Mouse (Mus musculus): ENCODE data around the gene Rnf150. TPM values are rescaled to one million over a fixed set of nuclear protein-coding genes. Genes with fewer than 3 reads are reported as not detected.

The Rnf150 gene
- polyA plus RNA-seq, 1 experiment from 2014 or later = 1.6 TPM

GRCm38 (mm10) chr8:82959980-82960610, 96.9 kb downstream of the Rnf150 start:
- DNase-seq (ENCODE audit: low spot score) = no peak
- ATAC-seq (ENCODE audit: insufficient number of reproducible peaks, low FRiP score, low TSS enrichment, low read depth) = no peak
- Histone ChIP-seq H3K4me1 (ENCODE audit: control insufficient read depth, insufficient read depth, low read length) (no peaks in the 10 kb centered on the region), H3K4me2 (ENCODE audit: low read depth, severe bottlenecking) (no peak overlapping the region), H3K27ac (replicated peaks; ENCODE audit: low read depth, low read length) (no peak overlapping the region), H3K36me3 (ENCODE audit: control insufficient read depth, insufficient read depth, low read length) (no peaks in the 10 kb centered on the region), H3K4me3 (ENCODE audit: low read depth, low read length) (no peak overlapping the region), H3K9ac (ENCODE audit: low read length) (no peak overlapping the region), H3K27me3 (ENCODE audit: control insufficient read depth, insufficient read depth, low read length) (no peaks in the 10 kb centered on the region), H3K9me3 (ENCODE audit: control insufficient read depth, low read length) (no peaks in the 10 kb centered on the region)
- WGBS = 86% methylated on average over 2 of the region's 2 CpGs

GRCm38 (mm10) chr8:82964537-82964936, 101.4 kb downstream of the Rnf150 start:
- no peaks in the 10 kb centered on the region for H3K36me3 ChIP-seq (ENCODE audit: control insufficient read depth, insufficient read depth, low read length)
- no peak overlapping the region for H3K9ac ChIP-seq (ENCODE audit: low read length)
- DNase-seq (ENCODE audit: low spot score) = no peak
- WGBS = 81% methylated on average over 2 of the region's 2 CpGs
- no peak for ATAC-seq (ENCODE audit: insufficient number of reproducible peaks, low FRiP score, low TSS enrichment, low read depth)
- H3K9me3 ChIP-seq (ENCODE audit: control insufficient read depth, low read length) = no peaks in the 10 kb centered on the region
- H3K4me1 ChIP-seq (ENCODE audit: control insufficient read depth, insufficient read depth, low read length) = peaks cover 5% of the 10 kb centered on the region; the same call in 1 of the 2 replicates
- H3K27me3 ChIP-seq (ENCODE audit: control insufficient read depth, insufficient read depth, low read length) = no peaks in the 10 kb centered on the region
- H3K27ac ChIP-seq (replicated peaks; ENCODE audit: low read depth, low read length) = no peak overlapping the region
- no peak overlapping the region for H3K4me3 ChIP-seq (ENCODE audit: low read depth, low read length)
- H3K4me2 ChIP-seq (ENCODE audit: low read depth, severe bottlenecking) = no peak overlapping the region

- 79% methylated on average over 8 of the region's 8 CpGs for WGBS
- H3K27ac ChIP-seq (replicated peaks; ENCODE audit: low read depth, low read length) = no peak overlapping the region
- no peaks in the 10 kb centered on the region for H3K27me3 ChIP-seq (ENCODE audit: control insufficient read depth, insufficient read depth, low read length)
- no peak overlapping the region for H3K4me3 ChIP-seq (ENCODE audit: low read depth, low read length)
- no peak overlapping the region for H3K9ac ChIP-seq (ENCODE audit: low read length)
- H3K36me3 ChIP-seq (ENCODE audit: control insufficient read depth, insufficient read depth, low read length) = no peaks in the 10 kb centered on the region
- H3K4me1 ChIP-seq (ENCODE audit: control insufficient read depth, insufficient read depth, low read length) = peaks cover 26% of the 10 kb centered on the region
- no peak overlapping the region for H3K4me2 ChIP-seq (ENCODE audit: low read depth, severe bottlenecking)
- no peaks in the 10 kb centered on the region for H3K9me3 ChIP-seq (ENCODE audit: control insufficient read depth, low read length)
- ATAC-seq (ENCODE audit: insufficient number of reproducible peaks, low FRiP score, low TSS enrichment, low read depth) (no peak), DNase-seq (ENCODE audit: low spot score) (no peak)
These were observed 104.9 kb downstream of the Rnf150 start for GRCm38 (mm10) chr8:82967879-82968678.

- Histone ChIP-seq H3K4me3 (ENCODE audit: low read depth, low read length) (no peak overlapping the region), H3K9me3 (ENCODE audit: control insufficient read depth, low read length) (no peaks in the 10 kb centered on the region), H3K4me1 (ENCODE audit: control insufficient read depth, insufficient read depth, low read length) (peaks cover 30% of the 10 kb centered on the region), H3K9ac (ENCODE audit: low read length) (no peak overlapping the region), H3K36me3 (ENCODE audit: control insufficient read depth, insufficient read depth, low read length) (no peaks in the 10 kb centered on the region), H3K27ac (replicated peaks; ENCODE audit: low read depth, low read length) (peak overlapping the region; percentile 62; the same call in 1 of the 2 replicates), H3K4me2 (ENCODE audit: low read depth, severe bottlenecking) (no peak overlapping the region), H3K27me3 (ENCODE audit: control insufficient read depth, insufficient read depth, low read length) (no peaks in the 10 kb centered on the region)
- DNase-seq (ENCODE audit: low spot score) (peak; percentile 69), ATAC-seq (ENCODE audit: insufficient number of reproducible peaks, low FRiP score, low TSS enrichment, low read depth) (peak; percentile 87)
- 20% methylated on average over 3 of the region's 3 CpGs for WGBS
These were observed 106.8 kb downstream of the Rnf150 start for GRCm38 (mm10) chr8:82969967-82970366.

- DNase-seq (ENCODE audit: low spot score) = no peak
- no peak for ATAC-seq (ENCODE audit: insufficient number of reproducible peaks, low FRiP score, low TSS enrichment, low read depth)
- no peak overlapping the region for H3K4me2 ChIP-seq (ENCODE audit: low read depth, severe bottlenecking)
- H3K27ac ChIP-seq (replicated peaks; ENCODE audit: low read depth, low read length) = 0 out of 2 replicates have a peak overlapping the region, but pooled peaks have one; percentile 14
- H3K9ac ChIP-seq (ENCODE audit: low read length) = no peak overlapping the region
- H3K4me3 ChIP-seq (ENCODE audit: low read depth, low read length) = no peak overlapping the region
- no peaks in the 10 kb centered on the region for H3K27me3 ChIP-seq (ENCODE audit: control insufficient read depth, insufficient read depth, low read length)
- H3K36me3 ChIP-seq (ENCODE audit: control insufficient read depth, insufficient read depth, low read length) = no peaks in the 10 kb centered on the region
- WGBS = 59% methylated on average over 3 of the region's 3 CpGs
- peaks cover 34% of the 10 kb centered on the region for H3K4me1 ChIP-seq (ENCODE audit: control insufficient read depth, insufficient read depth, low read length)
- no peaks in the 10 kb centered on the region for H3K9me3 ChIP-seq (ENCODE audit: control insufficient read depth, low read length)
These were observed 109.7 kb downstream of the Rnf150 start for GRCm38 (mm10) chr8:82972812-82973211.

- peaks cover 34% of the 10 kb centered on the region for H3K4me1 ChIP-seq (ENCODE audit: control insufficient read depth, insufficient read depth, low read length)
- H3K4me3 ChIP-seq (ENCODE audit: low read depth, low read length) = no peak overlapping the region
- ATAC-seq (ENCODE audit: insufficient number of reproducible peaks, low FRiP score, low TSS enrichment, low read depth) (no peak), DNase-seq (ENCODE audit: low spot score) (no peak)
- no peaks in the 10 kb centered on the region for H3K36me3 ChIP-seq (ENCODE audit: control insufficient read depth, insufficient read depth, low read length)
- H3K9me3 ChIP-seq (ENCODE audit: control insufficient read depth, low read length) = no peaks in the 10 kb centered on the region
- H3K27ac ChIP-seq (replicated peaks; ENCODE audit: low read depth, low read length) = no peak overlapping the region
- no peaks in the 10 kb centered on the region for H3K27me3 ChIP-seq (ENCODE audit: control insufficient read depth, insufficient read depth, low read length)
- no peak overlapping the region for H3K9ac ChIP-seq (ENCODE audit: low read length)
- H3K4me2 ChIP-seq (ENCODE audit: low read depth, severe bottlenecking) = no peak overlapping the region
- WGBS = 44% methylated on average over 4 of the region's 4 CpGs
These were observed 110.2 kb downstream of the Rnf150 start for GRCm38 (mm10) chr8:82973331-82973730.

GRCm38 (mm10) chr8:82981244-82981855, 118.2 kb downstream of the Rnf150 start:
- WGBS = 84% methylated on average over 4 of the region's 4 CpGs
- DNase-seq (ENCODE audit: low spot score) (no peak), ATAC-seq (ENCODE audit: insufficient number of reproducible peaks, low FRiP score, low TSS enrichment, low read depth) (no peak)
- Histone ChIP-seq H3K4me1 (ENCODE audit: control insufficient read depth, insufficient read depth, low read length) (0 out of 2 replicates have a peak, but pooled peaks cover 5% of the 10 kb centered on the region), H3K4me3 (ENCODE audit: low read depth, low read length) (no peak overlapping the region), H3K9me3 (ENCODE audit: control insufficient read depth, low read length) (no peaks in the 10 kb centered on the region), H3K27ac (replicated peaks; ENCODE audit: low read depth, low read length) (no peak overlapping the region), H3K9ac (ENCODE audit: low read length) (no peak overlapping the region), H3K27me3 (ENCODE audit: control insufficient read depth, insufficient read depth, low read length) (no peaks in the 10 kb centered on the region), H3K36me3 (ENCODE audit: control insufficient read depth, insufficient read depth, low read length) (no peaks in the 10 kb centered on the region), H3K4me2 (ENCODE audit: low read depth, severe bottlenecking) (no peak overlapping the region)

- 77% methylated on average over 1 of the region's 1 CpGs for WGBS
- no peak overlapping the region for H3K9ac ChIP-seq (ENCODE audit: low read length)
- ATAC-seq (ENCODE audit: insufficient number of reproducible peaks, low FRiP score, low TSS enrichment, low read depth) = no peak
These were observed 119.7 kb downstream of the Rnf150 start for GRCm38 (mm10) chr8:82982873-82983272.

More at GRCm38 (mm10) chr8:82982873-82983272, 119.7 kb downstream of the Rnf150 start:
- DNase-seq (ENCODE audit: low spot score) = no peak
- no peak overlapping the region for H3K4me3 ChIP-seq (ENCODE audit: low read depth, low read length)
- no peaks in the 10 kb centered on the region for H3K4me1 ChIP-seq (ENCODE audit: control insufficient read depth, insufficient read depth, low read length)
- H3K27ac ChIP-seq (replicated peaks; ENCODE audit: low read depth, low read length) = no peak overlapping the region
- no peak overlapping the region for H3K4me2 ChIP-seq (ENCODE audit: low read depth, severe bottlenecking)
- H3K9me3 ChIP-seq (ENCODE audit: control insufficient read depth, low read length) = no peaks in the 10 kb centered on the region
- no peaks in the 10 kb centered on the region for H3K36me3 ChIP-seq (ENCODE audit: control insufficient read depth, insufficient read depth, low read length)
- H3K27me3 ChIP-seq (ENCODE audit: control insufficient read depth, insufficient read depth, low read length) = no peaks in the 10 kb centered on the region

All from limb, embryonic 11.5 days (tissue).